Mouse (Mus musculus): ENCODE data around the gene Reps2. TPM values are rescaled to one million over a fixed set of nuclear protein-coding genes. Genes with fewer than 3 reads are reported as not detected.

Gene Reps2
- polyA plus RNA-seq, 1 experiment from 2014 or later: 0.68 TPM

- peaks cover 18% of the 10 kb centered on the region for H3K27me3 ChIP-seq
- POLR2A ChIA-PET: no interaction called here
- DNase-seq (ENCODE audit: low read depth, low spot score) (no peak), ATAC-seq (no peak)
- TF ChIP-seq CTCF (IDR thresholded peaks at IDR 0.05): no peak
- in situ Hi-C loops (cut with MboI; ENCODE audit: low pct_unique_long_range_greater_than_20kb): no loop called here
- CTCF ChIA-PET: interaction anchor here (0.7 to 1.7 kb wide), 3 partner anchors 9 to 21 kb away, joined by 3 to 4 read pairs (median 3); no protein-coding TSS in a partner anchor
Measured at GRCm38 (mm10) chrX:162545037-162545436, 98.4 kb downstream of the Reps2 start.

GRCm38 (mm10) chrX:162542576-162543227 is 100.7 kb downstream of the Reps2 start:
- DNase-seq (ENCODE audit: low read depth, low spot score): peak; percentile 30
- ChIA-PET POLR2A (no interaction called here), CTCF (interaction anchor here (1.0 to 2.0 kb wide), 2 partner anchors 13 to 295 kb away, joined by 3 to 6 read pairs; no protein-coding TSS in a partner anchor)
- ATAC-seq: peak; percentile 69
- TF ChIP-seq CTCF (IDR thresholded peaks at IDR 0.05): no peak
- H3K27me3 ChIP-seq: peaks cover 26% of the 10 kb centered on the region
- in situ Hi-C loops (cut with MboI; ENCODE audit: low pct_unique_long_range_greater_than_20kb): no loop called here

- ChIA-PET POLR2A (no interaction called here), CTCF (no interaction called here)
- no peak for TF ChIP-seq CTCF (IDR thresholded peaks at IDR 0.05)
- in situ Hi-C loops (cut with MboI; ENCODE audit: low pct_unique_long_range_greater_than_20kb): no loop called here
- no peak for ATAC-seq
- H3K27me3 ChIP-seq: peaks cover 22% of the 10 kb centered on the region
- DNase-seq (ENCODE audit: low read depth, low spot score): no peak
Measured at GRCm38 (mm10) chrX:162541961-162542360, 101.5 kb downstream of the Reps2 start.

GRCm38 (mm10) chrX:162531016-162531415 is 112.4 kb downstream of the Reps2 start:
- ChIA-PET POLR2A (no interaction called here), CTCF (interaction anchor here (0.8 kb wide), 1 partner anchor 187 kb away, joined by 3 read pairs; no protein-coding TSS in a partner anchor)
- in situ Hi-C loops (cut with MboI; ENCODE audit: low pct_unique_long_range_greater_than_20kb): no loop called here
- DNase-seq (ENCODE audit: low read depth, low spot score) (no peak), ATAC-seq (no peak)
- H3K27me3 ChIP-seq: peaks cover 5% of the 10 kb centered on the region
- TF ChIP-seq CTCF (IDR thresholded peaks at IDR 0.05): no peak

GRCm38 (mm10) chrX:162527240-162527639 is 116.2 kb downstream of the Reps2 start:
- ChIA-PET CTCF (interaction anchor here (0.6 to 2.1 kb wide), 7 partner anchors 8 to 190 kb away, joined by 3 to 7 read pairs (median 3); no protein-coding TSS in a partner anchor), POLR2A (no interaction called here)
- H3K27me3 ChIP-seq: peaks cover 20% of the 10 kb centered on the region
- in situ Hi-C loops (cut with MboI; ENCODE audit: low pct_unique_long_range_greater_than_20kb): no loop called here
- no peak for DNase-seq (ENCODE audit: low read depth, low spot score)
- TF ChIP-seq CTCF (IDR thresholded peaks at IDR 0.05): peak; percentile 80
- ATAC-seq: peak; percentile 47

GRCm38 (mm10) chrX:162521831-162522514 is 121.5 kb downstream of the Reps2 start:
- DNase-seq (ENCODE audit: low read depth, low spot score) (no peak), ATAC-seq (no peak)
- in situ Hi-C loops (cut with MboI; ENCODE audit: low pct_unique_long_range_greater_than_20kb): no loop called here
- peaks cover 29% of the 10 kb centered on the region for H3K27me3 ChIP-seq
- no peak for TF ChIP-seq CTCF (IDR thresholded peaks at IDR 0.05)
- ChIA-PET CTCF (no interaction called here), POLR2A (no interaction called here)

GRCm38 (mm10) chrX:162521197-162521596 is 122.3 kb downstream of the Reps2 start:
- in situ Hi-C loops (cut with MboI; ENCODE audit: low pct_unique_long_range_greater_than_20kb): no loop called here
- H3K27me3 ChIP-seq: peaks cover 29% of the 10 kb centered on the region

GRCm38 (mm10) chrX:162520374-162520773 is 123.1 kb downstream of the Reps2 start:
- no peak for DNase-seq (ENCODE audit: low read depth, low spot score)
- POLR2A ChIA-PET: no interaction called here
- H3K27me3 ChIP-seq: peaks cover 29% of the 10 kb centered on the region
- in situ Hi-C loops (cut with MboI; ENCODE audit: low pct_unique_long_range_greater_than_20kb): no loop called here
- TF ChIP-seq CTCF (IDR thresholded peaks at IDR 0.05): no peak
- CTCF ChIA-PET: no interaction called here
- no peak for ATAC-seq

More at GRCm38 (mm10) chrX:162521197-162521596, 122.3 kb downstream of the Reps2 start:
- TF ChIP-seq CTCF (IDR thresholded peaks at IDR 0.05): no peak
- DNase-seq (ENCODE audit: low read depth, low spot score) (no peak), ATAC-seq (no peak)
- ChIA-PET POLR2A (no interaction called here), CTCF (no interaction called here)

GRCm38 (mm10) chrX:162510426-162510980 is 132.9 kb downstream of the Reps2 start:
- peak; percentile 52 for TF ChIP-seq CTCF (IDR thresholded peaks at IDR 0.05)
- POLR2A ChIA-PET: no interaction called here
- peaks cover 8% of the 10 kb centered on the region for H3K27me3 ChIP-seq
- DNase-seq (ENCODE audit: low read depth, low spot score) (peak; percentile 61), ATAC-seq (peak; percentile 92)
- CTCF ChIA-PET: no interaction called here
- in situ Hi-C loops (cut with MboI; ENCODE audit: low pct_unique_long_range_greater_than_20kb): loop anchor here (10.0 kb wide), 1 partner anchor 204 kb away; no protein-coding TSS in a partner anchor

- ChIA-PET CTCF (no interaction called here), POLR2A (no interaction called here)
- DNase-seq (ENCODE audit: low read depth, low spot score): no peak
- H3K27me3 ChIP-seq: peaks cover 7% of the 10 kb centered on the region
- ATAC-seq: no peak
- TF ChIP-seq CTCF (IDR thresholded peaks at IDR 0.05): no peak
- in situ Hi-C loops (cut with MboI; ENCODE audit: low pct_unique_long_range_greater_than_20kb): no loop called here
Measured at GRCm38 (mm10) chrX:162505186-162505585, 138.3 kb downstream of the Reps2 start.

GRCm38 (mm10) chrX:162503436-162503835 is 140.0 kb downstream of the Reps2 start:
- no peak for TF ChIP-seq CTCF (IDR thresholded peaks at IDR 0.05)
- H3K27me3 ChIP-seq: peaks cover 7% of the 10 kb centered on the region
- ChIA-PET CTCF (interaction anchor here (0.7 kb wide), 1 partner anchor 41 kb away, joined by 3 read pairs; no protein-coding TSS in a partner anchor), POLR2A (no interaction called here)
- no peak for ATAC-seq
- DNase-seq (ENCODE audit: low read depth, low spot score): no peak
- in situ Hi-C loops (cut with MboI; ENCODE audit: low pct_unique_long_range_greater_than_20kb): no loop called here

Measured in Patski (cell line).